Mouse (Mus musculus): ENCODE measurements around the gene Astn1. TPM values are rescaled to one million over a fixed set of nuclear protein-coding genes. Genes with fewer than 3 reads are reported as not detected.

The Astn1 gene
- polyA plus RNA-seq, 2 experiments = 3.1 TPM

DNA sequence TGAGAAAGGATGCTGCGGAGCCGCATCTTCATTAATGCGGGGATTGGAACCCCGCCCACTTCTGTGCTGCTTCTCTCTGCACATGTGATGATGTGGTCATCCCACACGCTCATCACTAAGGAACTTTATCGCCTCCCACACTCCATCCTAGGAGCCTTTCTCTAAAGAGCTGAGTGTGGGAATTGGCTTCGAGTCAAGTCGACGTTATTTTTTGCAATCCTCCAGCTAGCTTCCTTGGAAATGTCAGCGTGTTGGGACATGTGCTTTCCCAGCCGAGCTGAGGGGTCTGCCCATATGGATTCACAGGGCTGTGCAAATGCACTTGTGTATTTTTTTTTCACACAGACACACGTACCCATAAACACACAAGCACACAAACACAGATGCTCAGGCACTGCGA, 151.5 kb downstream of the Astn1 start:
- Histone ChIP-seq H3K9me3 (ENCODE audit: control insufficient read depth, low read length) (no peaks in the 10 kb centered on the region), H3K4me2 (replicated peaks; ENCODE audit: low read depth, low read length, severe bottlenecking) (no peak overlapping the region), H3K9ac (ENCODE audit: low read depth, low read length, severe bottlenecking) (no peak overlapping the region), H3K27me3 (ENCODE audit: control insufficient read depth, insufficient read depth, low read length) (no peaks in the 10 kb centered on the region), H3K36me3 (ENCODE audit: control insufficient read depth, insufficient read depth, low read length) (no peaks in the 10 kb centered on the region), H3K4me3 (replicated peaks; ENCODE audit: low read length) (no peak overlapping the region), H3K27ac (replicated peaks; ENCODE audit: low read depth, low read length) (no peak overlapping the region), H3K4me1 (ENCODE audit: control insufficient read depth, insufficient read depth, low read length) (no peaks in the 10 kb centered on the region)
- no peak for TF ChIP-seq POLR2A (IDR thresholded peaks at IDR 0.05; ENCODE audit: borderline replicate concordance, extremely low read depth, insufficient read depth, insufficient read length)
- 77% methylated on average over 13 of the region's 13 CpGs for WGBS
- ATAC-seq (ENCODE audit: low FRiP score, low read depth) (no peak), DNase-seq (ENCODE audit: low spot score) (no peak)

DNA sequence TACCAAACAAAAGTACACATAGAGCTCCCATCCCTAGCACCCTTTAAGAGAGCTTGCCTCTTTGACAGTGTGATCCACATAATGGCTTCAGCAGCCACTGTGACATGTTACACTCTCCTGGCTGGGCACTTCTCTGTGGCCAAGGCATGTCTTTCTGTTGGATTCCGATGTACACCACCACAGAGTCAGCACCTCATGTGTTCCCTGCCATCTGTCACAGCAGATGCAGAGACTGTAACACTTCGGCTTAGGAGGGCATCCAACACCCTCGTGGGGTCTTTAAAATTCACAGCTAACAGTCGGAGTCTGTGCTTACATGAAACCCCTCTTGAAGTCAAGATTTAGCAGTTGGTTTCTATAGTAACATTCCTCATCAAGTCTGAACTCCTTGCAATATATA, 154.5 kb downstream of the Astn1 start:
- no peak for ATAC-seq (ENCODE audit: low FRiP score, low read depth)
- no peaks in the 10 kb centered on the region for H3K4me1 ChIP-seq (ENCODE audit: control insufficient read depth, insufficient read depth, low read length)
- no peak overlapping the region for H3K4me3 ChIP-seq (replicated peaks; ENCODE audit: low read length)
- no peaks in the 10 kb centered on the region for H3K36me3 ChIP-seq (ENCODE audit: control insufficient read depth, insufficient read depth, low read length)
- H3K9me3 ChIP-seq (ENCODE audit: control insufficient read depth, low read length) = no peaks in the 10 kb centered on the region
- no peak for DNase-seq (ENCODE audit: low spot score)
- 61% methylated on average over 4 of the region's 4 CpGs for WGBS
- TF ChIP-seq POLR2A (IDR thresholded peaks at IDR 0.05; ENCODE audit: borderline replicate concordance, extremely low read depth, insufficient read depth, insufficient read length) = no peak
- H3K27me3 ChIP-seq (ENCODE audit: control insufficient read depth, insufficient read depth, low read length) = no peaks in the 10 kb centered on the region
- no peak overlapping the region for H3K4me2 ChIP-seq (replicated peaks; ENCODE audit: low read depth, low read length, severe bottlenecking)
- no peak overlapping the region for H3K9ac ChIP-seq (ENCODE audit: low read depth, low read length, severe bottlenecking)
- H3K27ac ChIP-seq (replicated peaks; ENCODE audit: low read depth, low read length) = no peak overlapping the region

GRCm38 (mm10) chr1:158536195-158536594, 174.1 kb downstream of the Astn1 start:
- no peaks in the 10 kb centered on the region for H3K4me1 ChIP-seq (ENCODE audit: control insufficient read depth, insufficient read depth, low read length)
- no peak overlapping the region for H3K9ac ChIP-seq (ENCODE audit: low read depth, low read length, severe bottlenecking)
- H3K9me3 ChIP-seq (ENCODE audit: control insufficient read depth, low read length) = no peaks in the 10 kb centered on the region
- no peak for ATAC-seq (ENCODE audit: low FRiP score, low read depth)
- no peaks in the 10 kb centered on the region for H3K36me3 ChIP-seq (ENCODE audit: control insufficient read depth, insufficient read depth, low read length)
- H3K27me3 ChIP-seq (ENCODE audit: control insufficient read depth, insufficient read depth, low read length) = no peaks in the 10 kb centered on the region
- H3K4me3 ChIP-seq (replicated peaks; ENCODE audit: low read length) = no peak overlapping the region
- DNase-seq (ENCODE audit: low spot score) = no peak
- no peak overlapping the region for H3K4me2 ChIP-seq (replicated peaks; ENCODE audit: low read depth, low read length, severe bottlenecking)
- no peak for TF ChIP-seq POLR2A (IDR thresholded peaks at IDR 0.05; ENCODE audit: borderline replicate concordance, extremely low read depth, insufficient read depth, insufficient read length)
- no peak overlapping the region for H3K27ac ChIP-seq (replicated peaks; ENCODE audit: low read depth, low read length)
- WGBS = 33% methylated on average over 3 of the region's 3 CpGs

GRCm38 (mm10) chr1:158536867-158537266, 174.8 kb downstream of the Astn1 start:
- Histone ChIP-seq H3K4me1 (ENCODE audit: control insufficient read depth, insufficient read depth, low read length) (no peaks in the 10 kb centered on the region), H3K4me2 (replicated peaks; ENCODE audit: low read depth, low read length, severe bottlenecking) (no peak overlapping the region), H3K36me3 (ENCODE audit: control insufficient read depth, insufficient read depth, low read length) (no peaks in the 10 kb centered on the region), H3K27me3 (ENCODE audit: control insufficient read depth, insufficient read depth, low read length) (no peaks in the 10 kb centered on the region), H3K9me3 (ENCODE audit: control insufficient read depth, low read length) (no peaks in the 10 kb centered on the region), H3K4me3 (replicated peaks; ENCODE audit: low read length) (no peak overlapping the region), H3K27ac (replicated peaks; ENCODE audit: low read depth, low read length) (no peak overlapping the region), H3K9ac (ENCODE audit: low read depth, low read length, severe bottlenecking) (no peak overlapping the region)
- ATAC-seq (ENCODE audit: low FRiP score, low read depth) (no peak), DNase-seq (ENCODE audit: low spot score) (no peak)
- TF ChIP-seq POLR2A (IDR thresholded peaks at IDR 0.05; ENCODE audit: borderline replicate concordance, extremely low read depth, insufficient read depth, insufficient read length) = no peak
- WGBS = 22% methylated on average over 1 of the region's 1 CpGs

DNA sequence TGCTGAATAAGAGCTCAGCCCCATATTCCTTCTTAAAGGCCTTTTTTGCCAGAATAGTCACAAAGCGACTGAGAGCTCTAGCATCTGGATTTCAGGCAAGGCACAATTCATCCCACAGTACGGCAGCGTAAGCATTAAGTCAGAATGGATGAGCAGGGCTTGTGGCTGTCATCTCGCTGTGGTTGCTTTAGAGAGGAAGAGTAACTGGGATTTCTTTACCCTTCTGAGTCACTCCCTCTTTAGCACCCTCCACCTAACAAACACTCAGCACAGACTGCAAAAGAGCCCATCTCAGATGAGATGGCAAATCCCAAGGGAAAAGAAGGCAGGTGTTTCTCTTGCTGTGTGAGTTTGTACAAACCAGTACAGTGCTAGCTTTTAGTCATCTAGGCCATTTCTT, 183.0 kb downstream of the Astn1 start:
- Histone ChIP-seq H3K4me1 (ENCODE audit: control insufficient read depth, insufficient read depth, low read length) (no peaks in the 10 kb centered on the region), H3K27ac (replicated peaks; ENCODE audit: low read depth, low read length) (no peak overlapping the region), H3K9me3 (ENCODE audit: control insufficient read depth, low read length) (no peaks in the 10 kb centered on the region), H3K36me3 (ENCODE audit: control insufficient read depth, insufficient read depth, low read length) (no peaks in the 10 kb centered on the region), H3K9ac (ENCODE audit: low read depth, low read length, severe bottlenecking) (no peak overlapping the region), H3K27me3 (ENCODE audit: control insufficient read depth, insufficient read depth, low read length) (no peaks in the 10 kb centered on the region), H3K4me2 (replicated peaks; ENCODE audit: low read depth, low read length, severe bottlenecking) (no peak overlapping the region), H3K4me3 (replicated peaks; ENCODE audit: low read length) (no peak overlapping the region)
- WGBS = 88% methylated on average over 4 of the region's 4 CpGs
- DNase-seq (ENCODE audit: low spot score) (no peak), ATAC-seq (ENCODE audit: low FRiP score, low read depth) (no peak)
- no peak for TF ChIP-seq POLR2A (IDR thresholded peaks at IDR 0.05; ENCODE audit: borderline replicate concordance, extremely low read depth, insufficient read depth, insufficient read length)

- WGBS = 38% methylated on average over 4 of the region's 4 CpGs
- H3K27ac ChIP-seq (replicated peaks; ENCODE audit: low read depth, low read length) = no peak overlapping the region
- H3K4me1 ChIP-seq (ENCODE audit: control insufficient read depth, insufficient read depth, low read length) = no peaks in the 10 kb centered on the region
- no peak overlapping the region for H3K9ac ChIP-seq (ENCODE audit: low read depth, low read length, severe bottlenecking)
- no peak for ATAC-seq (ENCODE audit: low FRiP score, low read depth)
- H3K9me3 ChIP-seq (ENCODE audit: control insufficient read depth, low read length) = no peaks in the 10 kb centered on the region
- no peaks in the 10 kb centered on the region for H3K27me3 ChIP-seq (ENCODE audit: control insufficient read depth, insufficient read depth, low read length)
- no peak overlapping the region for H3K4me2 ChIP-seq (replicated peaks; ENCODE audit: low read depth, low read length, severe bottlenecking)
- TF ChIP-seq POLR2A (IDR thresholded peaks at IDR 0.05; ENCODE audit: borderline replicate concordance, extremely low read depth, insufficient read depth, insufficient read length) = no peak
- no peak overlapping the region for H3K4me3 ChIP-seq (replicated peaks; ENCODE audit: low read length)
- DNase-seq (ENCODE audit: low spot score) = no peak
- H3K36me3 ChIP-seq (ENCODE audit: control insufficient read depth, insufficient read depth, low read length) = no peaks in the 10 kb centered on the region
These were observed 184.4 kb downstream of the Astn1 start for GRCm38 (mm10) chr1:158546513-158546912.

Data from limb, embryonic 14.5 days (tissue).